Mouse (Mus musculus): ENCODE results near the gene Wdr70. TPM values are rescaled to one million over a fixed set of nuclear protein-coding genes. Genes with fewer than 3 reads are reported as not detected.

Wdr70 gene
- polyA plus RNA-seq, 1 experiment = not detected

DNA sequence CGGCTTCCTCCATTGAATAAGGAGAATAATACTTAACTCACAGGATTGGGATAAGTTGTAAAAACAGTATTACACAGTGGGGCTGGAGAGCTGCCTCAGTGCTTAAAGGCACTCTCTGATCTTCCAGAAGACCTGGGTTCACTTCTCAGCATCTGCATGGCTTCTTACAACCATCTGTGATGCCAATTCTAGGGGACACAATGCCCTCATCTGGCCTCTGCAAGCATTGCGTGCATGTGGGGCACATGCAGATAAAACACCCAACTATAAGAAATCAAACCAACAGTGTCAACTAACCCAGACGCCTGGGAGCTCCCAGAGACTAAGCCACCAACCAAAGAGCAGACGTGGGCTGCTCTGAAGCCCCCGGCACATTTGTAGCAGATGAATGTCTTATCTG lies 60.6 kb downstream of the Wdr70 start:
- 96% methylated on average over 5 of the region's 5 CpGs for WGBS
- no peak for TF ChIP-seq CTCF (IDR thresholded peaks at IDR 0.05; ENCODE audit: insufficient read depth, low read depth, low read length)
- TF ChIP-seq POLR2A (IDR thresholded peaks at IDR 0.05; ENCODE audit: insufficient read depth, low read depth, low read length) = no peak

DNA sequence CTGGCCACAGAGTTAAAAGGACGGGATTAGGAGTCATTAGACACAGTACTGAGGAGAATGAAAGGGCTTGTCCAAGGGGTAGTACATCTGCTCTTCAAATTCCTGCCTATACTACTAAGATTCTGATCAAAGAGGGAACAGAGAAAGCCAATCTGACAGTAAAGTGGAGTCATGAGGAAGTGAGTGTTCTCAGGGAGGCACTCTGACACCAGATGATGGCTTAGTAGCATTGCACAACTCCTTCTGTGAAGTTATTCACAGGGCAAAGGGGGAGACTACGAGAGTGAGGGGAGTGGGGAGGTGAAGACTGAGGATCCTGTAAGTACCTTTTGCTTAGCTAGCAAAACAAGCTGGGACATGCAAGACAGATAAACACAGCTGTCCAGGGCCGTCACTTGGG lies 61.2 kb downstream of the Wdr70 start:
- TF ChIP-seq POLR2A (IDR thresholded peaks at IDR 0.05; ENCODE audit: insufficient read depth, low read depth, low read length) (no peak), CTCF (IDR thresholded peaks at IDR 0.05; ENCODE audit: insufficient read depth, low read depth, low read length) (no peak)

More for the DNA sequence above, 60.6 kb downstream of the Wdr70 start:
- Histone ChIP-seq H3K4me3 (ENCODE audit: insufficient read depth, low read depth, low read length) (no peak overlapping the region), H3K27ac (ENCODE audit: insufficient read depth, low read depth, low read length) (no peak overlapping the region), H3K4me1 (ENCODE audit: control insufficient read depth, insufficient read depth, low read length) (no peaks in the 10 kb centered on the region)

DNA sequence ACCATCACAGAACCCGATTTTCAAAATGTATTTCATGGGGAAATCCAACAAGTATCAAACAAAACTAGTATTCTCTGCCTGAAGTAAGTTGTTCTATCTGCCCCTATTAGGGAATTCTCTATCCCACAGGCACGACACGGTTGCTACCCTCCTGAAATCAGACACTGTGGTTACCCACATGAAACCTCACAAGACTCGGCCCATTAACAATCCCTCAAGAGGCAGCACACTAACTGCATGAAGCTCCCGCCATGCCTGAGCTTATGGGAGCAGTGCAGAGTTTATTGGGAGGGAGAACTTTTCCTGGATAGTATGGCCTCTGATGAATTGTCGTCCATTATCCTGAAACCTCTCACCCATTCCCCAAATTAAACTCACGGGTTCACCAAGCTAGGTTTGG lies 67.8 kb downstream of the Wdr70 start:
- H3K27ac ChIP-seq (ENCODE audit: insufficient read depth, low read depth, low read length) = no peak overlapping the region
- H3K4me1 ChIP-seq (ENCODE audit: control insufficient read depth, insufficient read depth, low read length) = no peaks in the 10 kb centered on the region
- no peak for TF ChIP-seq CTCF (IDR thresholded peaks at IDR 0.05; ENCODE audit: insufficient read depth, low read depth, low read length)
- TF ChIP-seq POLR2A (IDR thresholded peaks at IDR 0.05; ENCODE audit: insufficient read depth, low read depth, low read length) = no peak
- H3K4me3 ChIP-seq (ENCODE audit: insufficient read depth, low read depth, low read length) = no peak overlapping the region
- 85% methylated on average over 7 of the region's 7 CpGs for WGBS

More for the DNA sequence above, 61.2 kb downstream of the Wdr70 start:
- 88% methylated on average over 3 of the region's 3 CpGs for WGBS
- no peaks in the 10 kb centered on the region for H3K4me1 ChIP-seq (ENCODE audit: control insufficient read depth, insufficient read depth, low read length)
- H3K4me3 ChIP-seq (ENCODE audit: insufficient read depth, low read depth, low read length) = no peak overlapping the region
- H3K27ac ChIP-seq (ENCODE audit: insufficient read depth, low read depth, low read length) = no peak overlapping the region

DNA sequence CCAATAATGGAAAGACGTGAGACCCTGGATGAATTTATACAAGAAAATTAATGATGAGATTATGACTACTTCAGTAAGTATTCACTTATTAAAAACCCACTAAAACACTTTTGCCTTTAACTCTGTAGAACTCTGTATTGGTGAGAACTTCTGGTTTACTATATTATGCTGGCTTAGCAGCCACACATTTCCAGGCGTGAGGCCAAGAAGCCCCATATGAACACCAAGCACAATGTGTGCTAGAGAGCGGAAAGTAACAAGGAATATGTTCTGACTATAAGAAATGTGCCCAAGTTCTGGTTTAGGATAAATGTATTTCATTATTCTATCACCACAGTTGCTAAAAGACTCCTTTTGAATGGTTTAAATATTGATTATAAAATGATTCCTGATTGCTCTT lies 68.4 kb downstream of the Wdr70 start:
- Histone ChIP-seq H3K4me1 (ENCODE audit: control insufficient read depth, insufficient read depth, low read length) (no peaks in the 10 kb centered on the region), H3K27ac (ENCODE audit: insufficient read depth, low read depth, low read length) (no peak overlapping the region), H3K4me3 (ENCODE audit: insufficient read depth, low read depth, low read length) (no peak overlapping the region)
- TF ChIP-seq POLR2A (IDR thresholded peaks at IDR 0.05; ENCODE audit: insufficient read depth, low read depth, low read length) = no peak
- TF ChIP-seq CTCF (IDR thresholded peaks at IDR 0.05; ENCODE audit: insufficient read depth, low read depth, low read length) = no peak
- 63% methylated on average over 3 of the region's 3 CpGs for WGBS

DNA sequence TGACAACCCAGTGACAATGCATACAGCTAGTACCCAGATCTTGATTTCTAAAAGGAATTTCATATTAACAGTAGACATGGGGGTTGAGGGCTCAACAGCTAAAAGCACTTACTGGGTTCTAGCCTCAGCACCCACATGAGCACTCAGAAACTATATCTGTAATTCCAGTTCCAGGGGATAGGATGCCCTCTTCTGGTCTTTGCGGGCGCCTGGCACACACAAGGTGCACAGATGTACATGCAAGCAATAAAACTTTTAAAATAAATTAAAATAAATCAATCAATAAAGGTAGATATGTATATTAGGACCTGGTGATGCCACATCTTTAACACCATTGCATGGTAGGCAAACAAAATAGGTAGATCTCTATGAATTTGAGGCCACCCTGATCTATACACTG lies 71.5 kb downstream of the Wdr70 start:
- no peaks in the 10 kb centered on the region for H3K4me1 ChIP-seq (ENCODE audit: control insufficient read depth, insufficient read depth, low read length)
- H3K4me3 ChIP-seq (ENCODE audit: insufficient read depth, low read depth, low read length) = no peak overlapping the region
- TF ChIP-seq CTCF (IDR thresholded peaks at IDR 0.05; ENCODE audit: insufficient read depth, low read depth, low read length) (no peak), POLR2A (IDR thresholded peaks at IDR 0.05; ENCODE audit: insufficient read depth, low read depth, low read length) (no peak)
- 100% methylated on average over 2 of the region's 2 CpGs for WGBS
- no peak overlapping the region for H3K27ac ChIP-seq (ENCODE audit: insufficient read depth, low read depth, low read length)

DNA sequence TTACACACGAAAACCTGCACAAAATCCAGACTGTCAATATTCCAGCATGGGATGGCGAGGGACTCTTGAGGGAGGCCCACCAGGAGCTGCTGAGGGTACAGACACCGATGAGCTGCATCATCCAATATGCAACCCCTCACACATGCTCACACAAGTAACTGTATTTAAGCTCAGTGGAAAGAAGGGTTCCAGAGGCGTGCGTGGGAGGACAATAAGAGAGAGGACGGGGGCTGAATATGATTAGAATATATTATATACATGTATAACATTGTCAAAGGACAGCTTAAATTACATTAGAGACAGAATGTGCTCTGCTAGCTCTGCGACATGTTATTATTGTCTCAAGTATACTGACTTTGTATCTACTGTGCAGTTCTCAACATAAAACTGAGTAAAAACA lies 87.6 kb downstream of the Wdr70 start:
- H3K27ac ChIP-seq (ENCODE audit: insufficient read depth, low read depth, low read length) = no peak overlapping the region
- WGBS = 68% methylated on average over 7 of the region's 7 CpGs
- H3K4me1 ChIP-seq (ENCODE audit: control insufficient read depth, insufficient read depth, low read length) = peaks cover 5% of the 10 kb centered on the region; the same call in 1 of the 2 replicates
- TF ChIP-seq POLR2A (IDR thresholded peaks at IDR 0.05; ENCODE audit: insufficient read depth, low read depth, low read length) (no peak), CTCF (IDR thresholded peaks at IDR 0.05; ENCODE audit: insufficient read depth, low read depth, low read length) (no peak)
- H3K4me3 ChIP-seq (ENCODE audit: insufficient read depth, low read depth, low read length) = no peak overlapping the region

DNA sequence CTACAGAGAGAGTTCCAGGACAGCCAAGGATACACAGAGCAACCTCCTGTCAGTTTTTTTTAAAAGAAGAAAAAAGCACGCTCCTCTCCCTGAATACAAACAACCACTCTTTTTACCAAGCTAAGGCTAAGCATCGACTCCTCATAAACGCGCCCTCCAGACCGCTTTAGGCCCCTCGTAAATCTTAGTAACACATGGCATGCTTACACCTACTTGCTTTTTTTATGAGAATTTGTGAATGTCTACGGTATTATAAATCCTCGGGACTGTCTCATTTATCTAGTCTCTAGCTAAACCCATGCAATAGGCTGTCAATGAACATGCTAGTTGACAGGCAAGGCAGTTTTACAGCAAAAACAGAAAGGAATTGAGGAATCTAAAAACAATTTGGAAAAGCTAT lies 91.6 kb downstream of the Wdr70 start:
- no peak overlapping the region for H3K27ac ChIP-seq (ENCODE audit: insufficient read depth, low read depth, low read length)
- WGBS = 90% methylated on average over 8 of the region's 8 CpGs
- no peak overlapping the region for H3K4me3 ChIP-seq (ENCODE audit: insufficient read depth, low read depth, low read length)
- TF ChIP-seq POLR2A (IDR thresholded peaks at IDR 0.05; ENCODE audit: insufficient read depth, low read depth, low read length) (no peak), CTCF (IDR thresholded peaks at IDR 0.05; ENCODE audit: insufficient read depth, low read depth, low read length) (no peak)
- H3K4me1 ChIP-seq (ENCODE audit: control insufficient read depth, insufficient read depth, low read length) = peaks cover 6% of the 10 kb centered on the region

GRCm38 (mm10) chr15:8006056-8006455 lies 93.0 kb downstream of the Wdr70 start:
- TF ChIP-seq POLR2A (IDR thresholded peaks at IDR 0.05; ENCODE audit: insufficient read depth, low read depth, low read length) = no peak
- no peak for TF ChIP-seq CTCF (IDR thresholded peaks at IDR 0.05; ENCODE audit: insufficient read depth, low read depth, low read length)
- Histone ChIP-seq H3K27ac (ENCODE audit: insufficient read depth, low read depth, low read length) (no peak overlapping the region), H3K4me1 (ENCODE audit: control insufficient read depth, insufficient read depth, low read length) (peaks cover 3% of the 10 kb centered on the region), H3K4me3 (ENCODE audit: insufficient read depth, low read depth, low read length) (no peak overlapping the region)
- WGBS = 89% methylated on average over 1 of the region's 1 CpGs

DNA sequence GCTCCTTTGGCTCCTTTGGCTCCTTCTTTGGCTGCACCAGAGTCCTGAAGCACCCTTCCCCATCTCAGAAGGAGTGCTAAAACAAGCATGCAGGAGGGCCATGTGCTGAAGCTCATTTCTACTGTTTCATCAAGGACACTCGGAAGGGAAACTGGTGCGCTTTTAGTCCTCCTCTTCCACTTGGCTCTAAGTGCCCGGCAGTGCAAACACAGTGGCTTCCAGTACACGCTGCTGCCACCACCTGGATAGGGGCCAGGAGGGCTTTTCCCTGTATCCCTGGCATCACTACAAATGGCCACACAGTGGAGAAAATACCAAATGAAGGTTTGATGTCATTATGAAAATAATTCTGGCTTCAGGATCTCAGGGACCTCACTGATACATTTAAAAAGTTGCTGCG lies 93.5 kb downstream of the Wdr70 start:
- 54% methylated on average over 5 of the region's 5 CpGs for WGBS
- no peak for TF ChIP-seq CTCF (IDR thresholded peaks at IDR 0.05; ENCODE audit: insufficient read depth, low read depth, low read length)
- Histone ChIP-seq H3K4me3 (ENCODE audit: insufficient read depth, low read depth, low read length) (no peak overlapping the region), H3K4me1 (ENCODE audit: control insufficient read depth, insufficient read depth, low read length) (peaks cover 3% of the 10 kb centered on the region), H3K27ac (ENCODE audit: insufficient read depth, low read depth, low read length) (no peak overlapping the region)

DNA sequence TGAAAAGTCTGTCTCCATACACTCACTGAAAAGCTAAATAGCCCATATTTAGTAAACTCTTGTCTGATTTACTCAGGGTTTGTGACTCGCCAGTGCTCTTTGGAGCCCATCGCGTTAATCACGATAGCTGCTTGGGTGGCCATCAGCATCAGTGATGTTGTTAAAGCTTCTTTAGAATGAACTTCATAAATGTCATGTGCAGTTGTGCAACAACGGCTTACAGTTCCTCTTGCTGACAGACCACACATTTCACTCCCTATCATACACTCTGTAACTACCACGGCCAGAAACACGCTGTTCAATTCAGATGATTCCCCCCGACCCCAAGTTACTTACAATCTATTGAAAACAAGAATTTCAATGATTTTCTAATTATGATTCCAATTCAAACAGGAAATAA lies 95.2 kb downstream of the Wdr70 start:
- WGBS = 91% methylated on average over 8 of the region's 8 CpGs
- no peak for TF ChIP-seq CTCF (IDR thresholded peaks at IDR 0.05; ENCODE audit: insufficient read depth, low read depth, low read length)
- no peak for TF ChIP-seq POLR2A (IDR thresholded peaks at IDR 0.05; ENCODE audit: insufficient read depth, low read depth, low read length)
- no peak overlapping the region for H3K27ac ChIP-seq (ENCODE audit: insufficient read depth, low read depth, low read length)
- peaks cover 3% of the 10 kb centered on the region for H3K4me1 ChIP-seq (ENCODE audit: control insufficient read depth, insufficient read depth, low read length)
- H3K4me3 ChIP-seq (ENCODE audit: insufficient read depth, low read depth, low read length) = no peak overlapping the region

All from olfactory bulb, adult 2 months (tissue).